12 mouse cellular contexts compared by ENCODE assay signal in the genomic region with DNA sequence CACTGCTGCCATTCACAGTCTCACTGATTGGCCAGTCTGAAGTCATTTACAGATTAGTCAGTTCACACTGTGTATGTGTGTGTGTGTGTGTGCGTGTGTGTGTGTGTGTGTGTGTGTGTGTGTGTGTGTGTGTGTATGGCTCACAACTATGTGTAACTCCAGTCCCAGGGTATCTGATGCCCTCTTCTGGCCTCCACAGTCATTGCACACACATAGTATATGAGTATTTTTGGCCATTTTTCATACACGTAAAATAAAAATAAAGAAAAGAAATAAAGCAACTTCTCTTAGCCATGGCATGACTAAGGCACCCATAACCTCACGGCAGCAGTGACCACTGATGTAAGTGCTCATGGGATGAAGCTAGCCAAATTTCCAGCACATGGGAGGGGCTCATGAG. TPM values are rescaled to one million over a fixed set of nuclear protein-coding genes. Genes with fewer than 3 reads are reported as not detected.
A peak's percentile ranks its signal among the peaks of the same experiment; 100 is the strongest.
DNase-seq lines count a peak whose midpoint lies in the region; ATAC-seq and TF ChIP-seq lines count a peak whose summit lies in the region.
"Had no signal": no experiment of that assay in that cellular context is flagged by ENCODE, and none has a peak within 500 bp of the region (broad histone marks: within the 10 kb centered on the region; RNA-seq: fewer than 3 reads in every experiment).

No protein-coding gene starts in this region.

- no peak overlapping the region for H3K4me3 ChIP-seq in heart, adult 2 months
- H3K4me3 ChIP-seq in lung, embryonic 14.5 days (ENCODE audit: low read depth, low read length) = no peak overlapping the region
- H3K4me3 ChIP-seq: liver, embryonic 13.5 days had no signal

- no peak for DNase-seq in heart, adult 2 months
- no peak for DNase-seq in heart, postnatal 25 days (ENCODE audit: low spot score)
- DNase-seq in lung, embryonic 14.5 days = no peak
- no peak for DNase-seq in lung, postnatal 14 days
- peak; percentile 33 for DNase-seq in NIH3T3 (ENCODE audit: low read depth)
- DNase-seq in naive thymus-derived CD4-positive, alpha-beta T cell, adult 2 months (ENCODE audit: low read depth) = peak; percentile 47
- no peak for DNase-seq in urinary bladder, postnatal 14 days (ENCODE audit: low spot score)
- DNase-seq: cerebellum, postnatal 36 days; kidney, adult 9 months; layer of hippocampus, adult 9-11 months; liver, embryonic 13.5 days; spleen, adult 18-20 months had no signal

- WGBS in heart, adult 2 months = 82% methylated on average over 3 of the region's 3 CpGs
- WGBS in lung, embryonic 14.5 days = 83% methylated on average over 3 of the region's 3 CpGs

- H3K79me2 ChIP-seq in heart, adult 2 months (replicated peaks; ENCODE audit: control insufficient read depth, insufficient read depth, low read length) = no peaks in the 10 kb centered on the region

- no peak for ATAC-seq in lung, embryonic 14.5 days (ENCODE audit: insufficient read depth)

- no peak overlapping the region for H3K9ac ChIP-seq in heart, adult 2 months (ENCODE audit: low read depth, low read length)
- H3K9ac ChIP-seq in lung, embryonic 14.5 days = no peak overlapping the region
- H3K9ac ChIP-seq: liver, embryonic 13.5 days had no signal

- H3K27ac ChIP-seq in heart, adult 2 months = no peak overlapping the region
- H3K27ac ChIP-seq in lung, embryonic 14.5 days (ENCODE audit: low read depth) = no peak overlapping the region
- H3K27ac ChIP-seq: liver, embryonic 13.5 days had no signal

- intact Hi-C loops in heart, adult 2 months (cut with DNase I) = no loop called here
- intact Hi-C loops in heart, postnatal 25 days (cut with DNase I) = no loop called here

- peak; percentile 43 for TF ChIP-seq CTCF in heart, adult 2 months (IDR thresholded peaks at IDR 0.05)
- TF ChIP-seq CTCF in lung, embryonic 14.5 days (IDR thresholded peaks at IDR 0.05; ENCODE audit: low read depth) = peak; percentile 27

- TF ChIP-seq EP300 in heart, adult 2 months (IDR thresholded peaks at IDR 0.05; ENCODE audit: insufficient read depth, low read depth, low read length) = no peak

- H3K36me3 ChIP-seq in heart, adult 2 months (ENCODE audit: control insufficient read depth, insufficient read depth, low read length) = peaks cover 8% of the 10 kb centered on the region
- peaks cover 24% of the 10 kb centered on the region for H3K36me3 ChIP-seq in lung, embryonic 14.5 days (ENCODE audit: insufficient read depth)

- no peaks in the 10 kb centered on the region for H3K9me3 ChIP-seq in lung, embryonic 14.5 days (ENCODE audit: low read depth, low read length)
- H3K9me3 ChIP-seq: liver, embryonic 13.5 days had no signal

- TF ChIP-seq POLR2A in heart, adult 2 months (IDR thresholded peaks at IDR 0.05; ENCODE audit: insufficient read depth, low read depth, low read length) = no peak

- H3K27me3 ChIP-seq in heart, adult 2 months (ENCODE audit: control insufficient read depth, insufficient read depth, low read length) = no peaks in the 10 kb centered on the region
- no peaks in the 10 kb centered on the region for H3K27me3 ChIP-seq in lung, embryonic 14.5 days (ENCODE audit: insufficient read depth, low read length)
- H3K27me3 ChIP-seq: liver, embryonic 13.5 days had no signal

- peaks cover 3% of the 10 kb centered on the region for H3K4me1 ChIP-seq in heart, adult 2 months (ENCODE audit: control insufficient read depth, insufficient read depth, low read length)
- no peaks in the 10 kb centered on the region; the same call in 1 of the 2 replicates for H3K4me1 ChIP-seq in lung, embryonic 14.5 days (ENCODE audit: insufficient read depth)

- no peak overlapping the region for H3K4me2 ChIP-seq in lung, embryonic 14.5 days
- H3K4me2 ChIP-seq: liver, embryonic 13.5 days had no signal

RNA-seq across cellular contexts. Expression of a gene that starts 23.8 kb away (rescaled TPM):
- total RNA-seq in heart, adult 2 months (2021) = 10 to 100 TPM; 18.3 to 20.6 TPM
- 8.9 and 12.6 TPM in 2 replicates for polyA plus RNA-seq in heart, adult 2 months (2012; rRNA removed)
- 10 to 100 TPM; 15.6 to 17.9 TPM for total RNA-seq in heart, postnatal 25 days (2021)
- polyA plus RNA-seq in lung, embryonic 14.5 days (2014; fragmentation: Nextera tagmentation; extraction: Ambion mirVana) = 9.8 and 9.9 TPM in 2 replicates

RNA-seq across cellular contexts. Expression of a gene that starts 51.0 kb away (rescaled TPM):
- 10 to 100 TPM; 70.5 to 86.8 TPM for total RNA-seq in heart, adult 2 months (2021)
- 52.8 and 76.2 TPM in 2 replicates for polyA plus RNA-seq in heart, adult 2 months (2012; rRNA removed)
- total RNA-seq in heart, postnatal 25 days (2021) = 10 to 100 TPM; 78.7 to 87.6 TPM
- polyA plus RNA-seq in lung, embryonic 14.5 days (2014; fragmentation: Nextera tagmentation; extraction: Ambion mirVana) = 19.2 and 20.6 TPM in 2 replicates

Comparison
In these comparisons a context has a peak if more than half of its experiments do, and no peak if none do; other contexts are left out.
1. DNase-seq: peak in NIH3T3 (single experiment) and naive thymus-derived CD4-positive, alpha-beta T cell, adult 2 months (single experiment); none in heart, adult 2 months (0 of 2), heart, postnatal 25 days (single experiment), lung, embryonic 14.5 days (single experiment), lung, postnatal 14 days (single experiment) and urinary bladder, postnatal 14 days (single experiment).